Mouse (Mus musculus) spleen, adult 18-20 months (tissue): Measurements from ENCODE around the gene Nfil3.
A peak's percentile ranks its signal among the peaks of the same experiment; 100 is the strongest.

Experiments
- DNase-seq, 2 experiments: peaks; one replicate each; pipeline ENCODE4 v3.0.0; 2022; ENCODE audit warnings: mixed read lengths in 2 of 2

The Nfil3 gene

GRCm38 (mm10) chr13:52980951-52981421 lies at the start of gene Nfil3:
Nfil3 (minus strand) TSS chr13:52981073.
- peak in 1 of 2 experiments; percentile 74 for DNase-seq

- DNase-seq, result no peak
Measured at GRCm38 (mm10) chr13:53024285-53024684, 43.4 kb upstream of the Nfil3 start.

- DNase-seq, result no peak
Measured at GRCm38 (mm10) chr13:53020282-53020681, 39.4 kb upstream of the Nfil3 start.

- DNase-seq, result peak in 1 of 2 experiments; percentile 40
Measured at GRCm38 (mm10) chr13:53019532-53019931, 38.7 kb upstream of the Nfil3 start.

GRCm38 (mm10) chr13:53018976-53019375 lies 38.1 kb upstream of the Nfil3 start:
- DNase-seq, result no peak

- DNase-seq, result no peak
Measured at GRCm38 (mm10) chr13:53017983-53018382, 37.1 kb upstream of the Nfil3 start.

- DNase-seq, result no peak
Measured at GRCm38 (mm10) chr13:53017117-53017516, 36.2 kb upstream of the Nfil3 start.

- DNase-seq, result no peak
Measured at GRCm38 (mm10) chr13:53011426-53011825, 30.6 kb upstream of the Nfil3 start.

GRCm38 (mm10) chr13:53008489-53009184 lies 27.8 kb upstream of the Nfil3 start:
- DNase-seq, result no peak

GRCm38 (mm10) chr13:53007781-53008180 lies 26.9 kb upstream of the Nfil3 start:
- DNase-seq, result no peak

GRCm38 (mm10) chr13:53003286-53003685 lies 22.4 kb upstream of the Nfil3 start:
- DNase-seq, result no peak

GRCm38 (mm10) chr13:53001511-53001935 lies 20.6 kb upstream of the Nfil3 start:
- no peak for DNase-seq

- no peak for DNase-seq
Measured at GRCm38 (mm10) chr13:53000481-53000880, 19.6 kb upstream of the Nfil3 start.

- DNase-seq, result no peak
Measured at GRCm38 (mm10) chr13:52998541-52998940, 17.7 kb upstream of the Nfil3 start.

GRCm38 (mm10) chr13:52997806-52998205 lies 16.9 kb upstream of the Nfil3 start:
- DNase-seq, result no peak

- no peak for DNase-seq
Measured at GRCm38 (mm10) chr13:52996201-52996600, 15.3 kb upstream of the Nfil3 start.

- DNase-seq, result no peak
Measured at GRCm38 (mm10) chr13:52994197-52994881, 13.5 kb upstream of the Nfil3 start.

GRCm38 (mm10) chr13:52990139-52990538 lies 9.3 kb upstream of the Nfil3 start:
- DNase-seq, result no peak

GRCm38 (mm10) chr13:52989005-52989404 lies 8.1 kb upstream of the Nfil3 start:
- DNase-seq, result no peak

- no peak for DNase-seq
Measured at GRCm38 (mm10) chr13:52987880-52988279, 7.0 kb upstream of the Nfil3 start.

GRCm38 (mm10) chr13:52986215-52986780 lies 5.4 kb upstream of the Nfil3 start:
- DNase-seq, result no peak

GRCm38 (mm10) chr13:52985508-52986214 lies 4.8 kb upstream of the Nfil3 start:
- DNase-seq, result no peak

GRCm38 (mm10) chr13:52982703-52983102 lies 1.8 kb upstream of the Nfil3 start:
- DNase-seq, result peak; percentile 66 to 85
